Mouse (Mus musculus) liver, adult 2 months (tissue): ENCODE measurements around the gene Trpm8.

ENCODE experiments used
- CTCF ChIP-seq: fragments of 200-500 bp; IDR thresholded peaks from 2 replicates; pipeline ENCODE4 v1.5.1; 2011; ENCODE audit warnings: low read depth, low read length, control low read depth
- POLR2A ChIP-seq: fragments of 200-500 bp; IDR thresholded peaks from 2 replicates; pipeline ENCODE4 v1.6.1; 2011; ENCODE audit warnings: low read length, control low read depth; ENCODE audit not compliant: insufficient read depth; ENCODE audit errors: extremely low read depth

DNA sequence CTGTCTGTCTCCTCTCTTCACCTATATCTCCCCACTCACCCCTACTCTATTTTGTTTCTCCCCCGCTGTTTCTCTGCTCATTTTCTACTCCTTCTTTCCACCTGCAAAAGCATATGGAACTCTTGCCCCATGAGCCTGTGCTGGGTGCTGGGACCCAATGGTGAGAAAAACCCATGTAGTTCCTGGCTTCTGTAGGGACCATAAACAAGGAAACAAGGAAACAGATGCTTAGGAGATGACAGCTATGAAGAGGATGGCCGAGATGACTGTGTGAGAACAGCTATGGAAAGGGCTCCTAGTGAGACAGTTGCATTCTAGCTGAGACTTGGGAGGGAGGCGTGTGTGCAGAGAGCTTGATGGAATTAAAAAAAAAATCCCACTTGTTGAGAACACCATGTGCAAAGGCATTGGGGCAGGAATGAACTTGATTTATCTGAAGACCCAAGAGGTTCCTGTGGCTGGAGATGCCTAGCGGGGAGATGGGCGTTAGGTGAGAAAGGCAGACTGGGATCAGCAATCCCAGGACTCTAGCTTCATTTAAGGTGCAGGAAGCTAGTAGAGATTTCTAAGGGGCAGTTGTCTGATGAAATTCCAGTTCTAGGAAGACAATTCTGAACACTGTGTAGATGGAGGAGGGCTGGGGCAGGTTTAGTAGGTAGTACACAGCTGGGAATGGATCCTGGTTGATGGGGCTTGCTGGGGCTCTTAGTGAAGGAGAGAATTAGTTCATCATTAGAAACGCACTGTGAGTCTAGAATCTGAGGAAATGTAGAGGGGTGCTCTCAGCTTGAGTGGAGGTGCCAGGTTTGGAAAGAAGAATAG lies 46.3 kb upstream of the Trpm8 start:
- TF ChIP-seq CTCF (no peak), POLR2A (no peak)
